Mouse (Mus musculus) cortical plate, adult 2 months (tissue): ENCODE results near the gene Cdc42se2. TPM values are rescaled to one million over a fixed set of nuclear protein-coding genes. Genes with fewer than 3 reads are reported as not detected.

ENCODE experiments used
- H3K27ac ChIP-seq: fragments of 200-500 bp; 2 replicates; pipeline ENCODE4 v1.5.1; 2012; ENCODE audit warnings: low read length, control low read depth, inconsistent platforms; ENCODE audit not compliant: insufficient read depth
- H3K4me1 ChIP-seq: fragments of 200-500 bp; 2 replicates; pipeline ENCODE4 v1.6.1; 2011; ENCODE audit warnings: low read length; ENCODE audit not compliant: control insufficient read depth, insufficient read depth
- H3K4me3 ChIP-seq: fragments of 200-500 bp; 2 replicates; pipeline ENCODE4 v1.5.1; 2011; ENCODE audit warnings: mild to moderate bottlenecking, low read length, control low read depth; ENCODE audit not compliant: insufficient read depth
- CTCF ChIP-seq: fragments of 200-500 bp; IDR thresholded peaks from 2 replicates; pipeline ENCODE4 v1.5.1; 2011; ENCODE audit warnings: mild to moderate bottlenecking, control low read depth, low read length; ENCODE audit not compliant: insufficient read depth; ENCODE audit errors: extremely low read depth
- POLR2A ChIP-seq: fragments of 200-500 bp; IDR thresholded peaks from 2 replicates; pipeline ENCODE4 v1.6.1; 2011; ENCODE audit warnings: mild to moderate bottlenecking, low read length, control low read depth; ENCODE audit not compliant: insufficient read depth; ENCODE audit errors: extremely low read depth
- polyA plus RNA-seq: library from polyadenylated mRNA; depleted of rRNA; stranded (reverse); fragments of >200 nt; gene quantifications from 2 replicates; pipeline ENCODE4 v1.2.3, GENCODE M21; 2012; rRNA removed

Cdc42se2 gene
- polyA plus RNA-seq, 1 experiment: 137 TPM

DNA sequence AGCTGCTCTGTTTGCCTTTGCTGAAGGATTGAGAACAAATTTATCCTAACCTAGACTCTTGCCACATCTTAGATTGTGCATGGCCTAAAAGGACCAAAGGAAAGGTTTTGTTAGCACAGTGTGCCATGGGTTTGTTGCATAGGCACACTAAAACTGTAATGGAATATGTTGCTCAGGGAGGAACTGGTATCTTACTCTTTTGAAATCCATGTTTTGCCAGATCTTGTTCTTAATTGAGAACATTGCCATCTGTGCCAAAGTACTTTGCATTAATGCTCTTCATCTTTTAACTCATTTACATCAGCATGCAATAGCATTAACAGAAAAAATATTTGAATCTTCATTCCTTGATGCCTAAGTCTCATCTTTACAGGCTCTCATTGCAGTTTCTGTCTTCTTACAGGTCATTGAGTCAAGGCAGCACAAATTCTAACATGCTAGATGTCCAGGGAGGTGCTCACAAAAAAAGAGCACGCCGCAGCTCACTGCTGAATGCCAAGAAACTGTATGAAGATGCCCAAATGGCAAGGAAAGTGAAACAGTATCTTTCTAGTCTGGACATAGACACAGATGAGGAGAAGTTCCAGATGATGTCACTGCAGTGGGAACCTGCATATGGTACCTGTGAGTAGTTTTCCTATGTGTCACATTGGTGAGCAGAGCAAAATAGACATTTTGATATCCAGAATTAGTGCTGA lies 111.5 kb downstream of the Cdc42se2 start:
- H3K27ac ChIP-seq: peak overlapping the region; percentile 87; the same call in 1 of the 2 replicates
- TF ChIP-seq POLR2A: no peak
- no peak for TF ChIP-seq CTCF
- no peak overlapping the region for H3K4me3 ChIP-seq
- H3K4me1 ChIP-seq: peaks cover 5% of the 10 kb centered on the region; the same call in 1 of the 2 replicates

DNA sequence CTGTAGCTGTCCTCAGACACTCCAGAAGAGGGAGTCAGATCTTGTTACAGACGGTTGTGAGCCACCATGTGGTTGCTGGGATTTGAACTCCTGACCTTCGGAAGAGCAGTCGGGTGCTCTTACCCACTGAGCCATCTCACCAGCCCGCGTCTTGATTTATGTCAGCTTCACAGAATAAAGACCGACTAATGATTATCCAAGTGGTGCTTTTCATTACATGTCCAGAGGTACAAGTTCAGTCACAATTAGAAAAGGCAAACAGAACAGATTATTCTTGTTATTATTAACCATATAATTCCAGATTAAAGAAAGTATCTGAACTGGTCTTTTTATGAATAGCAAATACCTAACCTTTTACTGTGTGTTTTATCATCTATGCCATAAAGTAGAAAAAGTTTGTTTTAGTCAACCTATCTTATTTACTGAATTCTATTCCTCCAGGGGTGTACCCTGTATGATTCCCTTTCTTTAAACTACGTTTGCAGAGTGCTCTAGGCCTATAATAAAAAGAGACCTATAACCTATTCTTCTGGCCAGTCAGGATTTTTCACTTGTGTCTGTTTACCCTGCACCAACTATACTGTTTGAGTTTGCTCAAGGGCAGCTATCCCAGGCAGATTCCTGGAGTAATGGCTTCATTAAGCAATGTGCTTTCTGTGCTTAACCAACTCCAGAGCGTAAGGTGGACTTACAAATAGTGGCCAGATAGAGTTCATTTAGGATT lies 113.7 kb downstream of the Cdc42se2 start:
- TF ChIP-seq CTCF (no peak), POLR2A (no peak)
- Histone ChIP-seq H3K4me3 (no peak overlapping the region), H3K27ac (no peak overlapping the region), H3K4me1 (peaks cover 5% of the 10 kb centered on the region; the same call in 1 of the 2 replicates)

Other genes starting within 250 kb of the Cdc42se2 start
- gene Lyrm7, start 73.2 kb upstream of the Cdc42se2 start, polyA plus RNA-seq: 24.4 and 25.1 TPM in 2 replicates
- gene Hint1, start 78.7 kb upstream of the Cdc42se2 start, polyA plus RNA-seq: 532 and 541 TPM in 2 replicates
- 4.1 and 5.9 TPM in 2 replicates for gene Gpx3, start 114.8 kb upstream of the Cdc42se2 start, polyA plus RNA-seq
- 22.7 and 25.3 TPM in 2 replicates for gene Tnip1, start 175.2 kb upstream of the Cdc42se2 start, polyA plus RNA-seq
- 89.3 and 93.8 TPM in 2 replicates for gene Anxa6, start 245.8 kb upstream of the Cdc42se2 start, polyA plus RNA-seq